Mouse (Mus musculus): ENCODE results near the gene Irf4. TPM values are rescaled to one million over a fixed set of nuclear protein-coding genes. Genes with fewer than 3 reads are reported as not detected.

Irf4 gene
- total and polyA plus RNA-seq, 2 experiments: 0.27 to 0.28 TPM

DNA sequence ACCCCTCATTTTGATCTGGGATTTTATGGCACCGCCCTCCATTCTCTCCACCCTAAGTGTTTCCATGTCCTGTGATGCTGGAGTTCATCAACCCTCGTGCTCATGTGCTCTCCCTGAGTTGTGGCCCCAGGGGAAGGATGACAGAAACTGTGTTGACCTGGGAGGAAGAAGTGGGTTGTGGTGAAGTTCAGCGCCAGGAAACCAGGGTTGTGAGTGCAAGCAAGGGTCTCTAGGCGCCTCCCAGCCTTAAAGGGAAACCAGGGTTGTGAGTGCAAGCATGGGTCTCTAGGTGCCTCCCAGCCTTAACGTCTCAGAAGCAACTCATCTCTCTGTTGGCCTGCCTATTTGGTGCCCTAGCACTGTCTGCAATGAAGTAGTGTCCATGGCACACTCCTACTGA lies 64.4 kb downstream of the Irf4 start:
- Histone ChIP-seq H3K36me3 (ENCODE audit: control insufficient read depth, insufficient read depth, low read length) (no peaks in the 10 kb centered on the region; the same call in 1 of the 2 replicates), H3K9ac (ENCODE audit: low read depth, low read length) (no peak overlapping the region), H3K27me3 (ENCODE audit: control insufficient read depth, insufficient read depth, low read length) (no peaks in the 10 kb centered on the region), H3K27ac (replicated peaks; ENCODE audit: insufficient read depth, low read depth, low read length) (no peak overlapping the region), H3K79me2 (ENCODE audit: control insufficient read depth, insufficient read depth, low read length) (no peaks in the 10 kb centered on the region), H3K4me3 (ENCODE audit: insufficient read depth, low read depth, low read length) (no peak overlapping the region), H3K4me1 (ENCODE audit: control insufficient read depth, insufficient read depth, low read length) (no peaks in the 10 kb centered on the region)
- DNase-seq (ENCODE audit: extremely low read depth, low read depth, low spot score): no peak
- whole genome bisulfite sequencing: 82% methylated on average over 5 of the region's 5 CpGs
- TF ChIP-seq POLR2A (IDR thresholded peaks at IDR 0.05; ENCODE audit: extremely low read depth, insufficient read depth, low read length) (no peak), CTCF (IDR thresholded peaks at IDR 0.05; ENCODE audit: low read depth, low read length) (no peak)

DNA sequence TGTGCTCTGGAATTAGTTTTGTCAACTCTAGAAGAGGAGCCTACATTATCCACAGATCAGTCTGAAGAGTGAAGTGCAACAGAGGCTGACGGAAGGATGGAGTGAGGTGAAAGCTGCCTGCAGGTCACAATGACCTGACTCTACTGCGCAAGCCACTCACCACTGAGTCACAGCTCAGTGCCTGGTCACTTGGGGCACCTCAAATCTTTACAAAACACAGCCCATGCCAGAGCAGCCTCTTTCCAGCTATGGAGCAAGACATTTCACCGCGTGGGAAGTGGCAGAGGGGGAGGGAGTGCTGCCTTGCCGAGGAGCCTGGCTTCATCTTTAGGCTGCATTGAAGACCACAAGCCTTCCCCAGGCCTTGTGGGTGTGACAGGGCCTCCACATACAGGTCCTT lies 65.2 kb downstream of the Irf4 start:
- DNase-seq (ENCODE audit: extremely low read depth, low read depth, low spot score): no peak
- Histone ChIP-seq H3K36me3 (ENCODE audit: control insufficient read depth, insufficient read depth, low read length) (peaks cover 1% of the 10 kb centered on the region; the same call in 1 of the 2 replicates), H3K27ac (replicated peaks; ENCODE audit: insufficient read depth, low read depth, low read length) (no peak overlapping the region), H3K4me1 (ENCODE audit: control insufficient read depth, insufficient read depth, low read length) (no peaks in the 10 kb centered on the region), H3K27me3 (ENCODE audit: control insufficient read depth, insufficient read depth, low read length) (no peaks in the 10 kb centered on the region), H3K79me2 (ENCODE audit: control insufficient read depth, insufficient read depth, low read length) (no peaks in the 10 kb centered on the region), H3K9ac (ENCODE audit: low read depth, low read length) (no peak overlapping the region), H3K4me3 (ENCODE audit: insufficient read depth, low read depth, low read length) (no peak overlapping the region)
- 85% methylated on average over 5 of the region's 5 CpGs for WGBS
- no peak for TF ChIP-seq CTCF (IDR thresholded peaks at IDR 0.05; ENCODE audit: low read depth, low read length)
- no peak for TF ChIP-seq POLR2A (IDR thresholded peaks at IDR 0.05; ENCODE audit: extremely low read depth, insufficient read depth, low read length)

Other genes with a start within 250 kb of the Irf4 start
- gene Uqcrfs1, start 203.9 kb upstream of the Irf4 start, total RNA-seq (2014; rRNA removed): 252 and 272 TPM in 2 replicates
- 278 and 314 TPM in 2 replicates for gene Uqcrfs1, start 203.9 kb upstream of the Irf4 start, polyA plus RNA-seq (2012; rRNA removed)
- gene Dusp22, start 89.2 kb upstream of the Irf4 start, total RNA-seq (2014; rRNA removed): 14.5 and 15.8 TPM in 2 replicates
- 11.1 and 15.2 TPM in 2 replicates for gene Dusp22, start 89.2 kb upstream of the Irf4 start, polyA plus RNA-seq (2012; rRNA removed)
- gene Hus1b, start 198.5 kb downstream of the Irf4 start, total RNA-seq (2014; rRNA removed): 0.34 and 0.55 TPM in 2 replicates
- 0.07 TPM in 1 of 2 replicates, not detected in the other for gene Hus1b, start 198.5 kb downstream of the Irf4 start, polyA plus RNA-seq (2012; rRNA removed)
- gene Exoc2, start 224.9 kb downstream of the Irf4 start, total RNA-seq (2014; rRNA removed): 9.7 and 10.9 TPM in 2 replicates
- gene Exoc2, start 224.9 kb downstream of the Irf4 start, polyA plus RNA-seq (2012; rRNA removed): 2.7 and 3.3 TPM in 2 replicates
- gene Gm5447, start 225.0 kb downstream of the Irf4 start, total RNA-seq (2014; rRNA removed): 0.09 TPM in 1 of 2 replicates, not detected in the other
- 0.11 TPM in 1 of 2 replicates, not detected in the other for gene Gm5447, start 225.0 kb downstream of the Irf4 start, polyA plus RNA-seq (2012; rRNA removed)